Mouse (Mus musculus): ENCODE results near the gene Ccdc85a.

- TF ChIP-seq EP300 (IDR thresholded peaks at IDR 0.05) (no peak), CTCF (IDR thresholded peaks at IDR 0.05) (no peak)
These were observed 209.5 kb downstream of the Ccdc85a start for GRCm38 (mm10) chr11:28374636-28375035.
